Mouse (Mus musculus): ENCODE results near the gene Car10. TPM values are rescaled to one million over a fixed set of nuclear protein-coding genes. Genes with fewer than 3 reads are reported as not detected.

Gene Car10
- polyA plus RNA-seq, 1 experiment from 2014 or later, result not detected

DNA sequence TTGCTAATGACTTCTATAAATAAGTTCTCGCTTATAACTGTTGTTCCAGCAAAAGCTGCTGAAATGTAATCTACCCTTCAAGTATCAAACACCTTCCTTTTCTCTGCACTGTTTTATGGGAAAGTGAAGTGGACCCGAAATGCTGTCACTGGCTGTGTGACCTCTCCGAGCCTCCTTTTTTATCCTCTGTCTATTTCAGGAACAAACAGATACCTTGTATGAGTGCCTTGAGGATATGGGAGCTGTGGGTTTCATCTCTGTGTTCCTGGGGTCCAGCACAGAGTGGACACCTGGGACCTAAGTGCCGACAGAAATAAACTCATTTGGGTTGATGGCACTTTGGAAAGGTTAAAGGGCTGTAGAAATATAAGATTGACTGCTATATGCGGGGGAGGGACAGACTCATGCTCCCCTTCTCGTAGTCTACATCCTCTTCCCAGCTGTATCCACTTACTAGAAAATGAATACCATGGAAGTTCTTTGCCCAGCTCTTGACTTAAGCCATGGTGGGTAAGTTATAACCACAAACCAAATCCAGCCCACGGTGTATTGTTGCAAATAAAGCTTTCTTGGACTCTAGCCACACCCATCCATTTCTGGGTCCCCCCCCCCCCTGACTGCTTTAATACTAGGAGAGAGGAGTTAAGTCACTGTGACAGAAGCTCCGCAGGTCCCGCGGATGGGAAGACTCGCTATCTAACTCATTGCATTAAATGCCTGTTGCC is 474.3 kb downstream of the Car10 start:
- no peak for TF ChIP-seq CTCF (IDR thresholded peaks at IDR 0.05; ENCODE audit: low read depth)
- DNase-seq (ENCODE audit: low spot score) (peak; percentile 24), ATAC-seq (replicated peaks; ENCODE audit: low FRiP score, low read depth) (no peak)
- no peak overlapping the region for H3K4me3 ChIP-seq (replicated peaks; ENCODE audit: low read depth, low read length)
- H3K27me3 ChIP-seq (ENCODE audit: insufficient read depth, low read length), result no peaks in the 10 kb centered on the region
- 49% methylated on average over 11 of the region's 11 CpGs for WGBS
- no peak overlapping the region for H3K9ac ChIP-seq (ENCODE audit: low read depth, low read length)
- no peaks in the 10 kb centered on the region for H3K9me3 ChIP-seq (replicated peaks; ENCODE audit: low read length)
- H3K4me1 ChIP-seq (replicated peaks; ENCODE audit: insufficient read depth, low read length), result no peaks in the 10 kb centered on the region
- H3K36me3 ChIP-seq (ENCODE audit: insufficient read depth, low read length), result no peaks in the 10 kb centered on the region
- H3K4me2 ChIP-seq (ENCODE audit: low read length), result no peak overlapping the region
- no peak overlapping the region for H3K27ac ChIP-seq

- WGBS, result 88% methylated on average over 2 of the region's 2 CpGs
- Histone ChIP-seq H3K9ac (ENCODE audit: low read depth, low read length) (no peak overlapping the region), H3K27ac (no peak overlapping the region), H3K4me2 (ENCODE audit: low read length) (no peak overlapping the region), H3K27me3 (ENCODE audit: insufficient read depth, low read length) (no peaks in the 10 kb centered on the region), H3K4me1 (replicated peaks; ENCODE audit: insufficient read depth, low read length) (no peaks in the 10 kb centered on the region), H3K9me3 (replicated peaks; ENCODE audit: low read length) (no peaks in the 10 kb centered on the region), H3K36me3 (ENCODE audit: insufficient read depth, low read length) (no peaks in the 10 kb centered on the region), H3K4me3 (replicated peaks; ENCODE audit: low read depth, low read length) (no peak overlapping the region)
- no peak for TF ChIP-seq CTCF (IDR thresholded peaks at IDR 0.05; ENCODE audit: low read depth)
- no peak for ATAC-seq (replicated peaks; ENCODE audit: low FRiP score, low read depth)
- no peak for DNase-seq (ENCODE audit: low spot score)
Observed at GRCm38 (mm10) chr11:93577441-93577840, 479.6 kb downstream of the Car10 start.

- Histone ChIP-seq H3K4me1 (replicated peaks; ENCODE audit: insufficient read depth, low read length) (no peaks in the 10 kb centered on the region), H3K27me3 (ENCODE audit: insufficient read depth, low read length) (no peaks in the 10 kb centered on the region), H3K36me3 (ENCODE audit: insufficient read depth, low read length) (no peaks in the 10 kb centered on the region), H3K9ac (ENCODE audit: low read depth, low read length) (no peak overlapping the region), H3K27ac (no peak overlapping the region), H3K4me2 (ENCODE audit: low read length) (no peak overlapping the region), H3K4me3 (replicated peaks; ENCODE audit: low read depth, low read length) (no peak overlapping the region), H3K9me3 (replicated peaks; ENCODE audit: low read length) (no peaks in the 10 kb centered on the region)
- WGBS, result 97% methylated on average over 1 of the region's 1 CpGs
- ATAC-seq (replicated peaks; ENCODE audit: low FRiP score, low read depth), result no peak
- DNase-seq (ENCODE audit: low spot score), result no peak
- no peak for TF ChIP-seq CTCF (IDR thresholded peaks at IDR 0.05; ENCODE audit: low read depth)
Observed at GRCm38 (mm10) chr11:93579626-93580025, 481.8 kb downstream of the Car10 start.

- Histone ChIP-seq H3K4me3 (replicated peaks; ENCODE audit: low read depth, low read length) (no peak overlapping the region), H3K4me2 (ENCODE audit: low read length) (no peak overlapping the region), H3K9me3 (replicated peaks; ENCODE audit: low read length) (no peaks in the 10 kb centered on the region), H3K36me3 (ENCODE audit: insufficient read depth, low read length) (no peaks in the 10 kb centered on the region), H3K9ac (ENCODE audit: low read depth, low read length) (no peak overlapping the region), H3K4me1 (replicated peaks; ENCODE audit: insufficient read depth, low read length) (no peaks in the 10 kb centered on the region), H3K27ac (no peak overlapping the region), H3K27me3 (ENCODE audit: insufficient read depth, low read length) (no peaks in the 10 kb centered on the region)
- no peak for TF ChIP-seq CTCF (IDR thresholded peaks at IDR 0.05; ENCODE audit: low read depth)
- no peak for ATAC-seq (replicated peaks; ENCODE audit: low FRiP score, low read depth)
- WGBS, result 38% methylated on average over 4 of the region's 4 CpGs
- DNase-seq (ENCODE audit: low spot score), result no peak
Observed at GRCm38 (mm10) chr11:93581326-93581725, 483.5 kb downstream of the Car10 start.

DNA sequence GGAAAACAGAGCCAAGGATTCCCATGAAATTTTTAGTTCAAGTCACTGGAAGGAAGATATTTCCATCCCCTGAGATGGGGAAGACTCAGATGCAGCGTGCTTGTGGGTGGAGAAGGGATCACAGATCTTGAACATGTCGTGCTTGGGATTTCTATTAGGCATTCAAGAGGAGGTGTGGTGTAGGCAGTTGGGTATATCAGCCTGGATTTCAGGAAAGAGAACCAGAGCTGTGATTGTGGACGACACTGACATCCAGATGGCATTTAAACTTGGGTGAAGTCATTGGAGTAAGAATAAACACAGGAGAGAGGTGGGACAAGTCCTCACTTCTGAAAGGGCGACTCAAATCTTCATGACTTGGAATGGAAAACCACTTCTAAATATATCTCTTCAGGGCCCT is 490.0 kb downstream of the Car10 start:
- 79% methylated on average over 4 of the region's 4 CpGs for WGBS
- H3K36me3 ChIP-seq (ENCODE audit: insufficient read depth, low read length), result no peaks in the 10 kb centered on the region
- ATAC-seq (replicated peaks; ENCODE audit: low FRiP score, low read depth) (no peak), DNase-seq (ENCODE audit: low spot score) (no peak)
- H3K4me3 ChIP-seq (replicated peaks; ENCODE audit: low read depth, low read length), result no peak overlapping the region
- no peaks in the 10 kb centered on the region for H3K4me1 ChIP-seq (replicated peaks; ENCODE audit: insufficient read depth, low read length)
- H3K27me3 ChIP-seq (ENCODE audit: insufficient read depth, low read length), result no peaks in the 10 kb centered on the region
- TF ChIP-seq CTCF (IDR thresholded peaks at IDR 0.05; ENCODE audit: low read depth), result no peak
- H3K9ac ChIP-seq (ENCODE audit: low read depth, low read length), result no peak overlapping the region
- H3K4me2 ChIP-seq (ENCODE audit: low read length), result no peak overlapping the region
- H3K27ac ChIP-seq, result no peak overlapping the region
- no peaks in the 10 kb centered on the region for H3K9me3 ChIP-seq (replicated peaks; ENCODE audit: low read length)

DNA sequence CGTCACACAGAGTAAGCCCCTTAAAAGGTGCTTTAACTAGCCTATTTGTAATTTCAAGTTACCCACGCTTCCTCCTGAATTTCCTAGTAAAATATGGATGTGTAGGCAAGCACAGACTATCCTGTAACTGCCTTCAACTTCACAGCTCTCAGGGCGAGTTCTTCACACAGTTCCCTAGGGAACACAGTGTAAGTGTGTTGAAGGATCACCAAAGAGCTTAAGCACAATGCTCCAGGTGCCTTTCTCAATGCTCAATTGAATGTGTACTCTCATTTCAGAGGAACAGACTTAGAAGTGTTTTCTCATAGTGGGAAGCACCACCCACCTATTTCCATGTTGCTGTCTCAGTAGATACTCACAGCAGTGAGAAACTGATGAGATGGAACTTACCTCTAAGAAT is 492.8 kb downstream of the Car10 start:
- WGBS, result 82% methylated on average over 3 of the region's 3 CpGs
- DNase-seq (ENCODE audit: low spot score) (no peak), ATAC-seq (replicated peaks; ENCODE audit: low FRiP score, low read depth) (no peak)
- Histone ChIP-seq H3K36me3 (ENCODE audit: insufficient read depth, low read length) (no peaks in the 10 kb centered on the region), H3K9ac (ENCODE audit: low read depth, low read length) (no peak overlapping the region), H3K4me3 (replicated peaks; ENCODE audit: low read depth, low read length) (no peak overlapping the region), H3K27me3 (ENCODE audit: insufficient read depth, low read length) (no peaks in the 10 kb centered on the region), H3K4me1 (replicated peaks; ENCODE audit: insufficient read depth, low read length) (no peaks in the 10 kb centered on the region), H3K9me3 (replicated peaks; ENCODE audit: low read length) (no peaks in the 10 kb centered on the region), H3K27ac (no peak overlapping the region), H3K4me2 (ENCODE audit: low read length) (no peak overlapping the region)
- TF ChIP-seq CTCF (IDR thresholded peaks at IDR 0.05; ENCODE audit: low read depth), result no peak

DNA sequence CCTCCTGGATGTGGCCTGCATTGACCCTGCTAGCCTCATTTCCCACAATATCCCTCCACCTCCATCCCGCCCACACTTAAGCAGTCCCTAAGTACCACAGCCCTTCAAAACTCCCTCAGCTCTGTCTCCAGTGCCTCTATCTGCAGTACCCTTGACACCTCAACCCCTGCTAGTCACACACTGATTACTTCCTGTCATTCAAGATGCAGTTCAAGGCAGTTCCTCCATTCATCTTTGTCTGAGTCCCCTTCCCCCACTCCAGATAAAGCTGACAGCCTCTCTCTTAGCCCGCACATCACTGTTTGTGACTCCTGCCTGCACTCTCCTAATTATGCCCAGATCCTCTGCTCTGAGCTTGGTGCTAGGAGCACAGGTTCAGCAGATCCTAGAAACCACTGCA is 496.2 kb downstream of the Car10 start:
- DNase-seq (ENCODE audit: low spot score) (no peak), ATAC-seq (replicated peaks; ENCODE audit: low FRiP score, low read depth) (no peak; the same call in 1 of the 2 replicates)
- 12% methylated on average over 2 of the region's 2 CpGs for WGBS
- H3K4me2 ChIP-seq (ENCODE audit: low read length), result no peak overlapping the region
- H3K4me1 ChIP-seq (replicated peaks; ENCODE audit: insufficient read depth, low read length), result no peaks in the 10 kb centered on the region
- H3K9ac ChIP-seq (ENCODE audit: low read depth, low read length), result no peak overlapping the region
- no peaks in the 10 kb centered on the region for H3K9me3 ChIP-seq (replicated peaks; ENCODE audit: low read length)
- H3K27ac ChIP-seq, result no peak overlapping the region
- H3K4me3 ChIP-seq (replicated peaks; ENCODE audit: low read depth, low read length), result no peak overlapping the region
- H3K36me3 ChIP-seq (ENCODE audit: insufficient read depth, low read length), result no peaks in the 10 kb centered on the region
- no peaks in the 10 kb centered on the region for H3K27me3 ChIP-seq (ENCODE audit: insufficient read depth, low read length)
- TF ChIP-seq CTCF (IDR thresholded peaks at IDR 0.05; ENCODE audit: low read depth), result no peak

All from kidney, postnatal 0 days (tissue).